Mouse (Mus musculus): ENCODE data around the gene Hip1.

DNA sequence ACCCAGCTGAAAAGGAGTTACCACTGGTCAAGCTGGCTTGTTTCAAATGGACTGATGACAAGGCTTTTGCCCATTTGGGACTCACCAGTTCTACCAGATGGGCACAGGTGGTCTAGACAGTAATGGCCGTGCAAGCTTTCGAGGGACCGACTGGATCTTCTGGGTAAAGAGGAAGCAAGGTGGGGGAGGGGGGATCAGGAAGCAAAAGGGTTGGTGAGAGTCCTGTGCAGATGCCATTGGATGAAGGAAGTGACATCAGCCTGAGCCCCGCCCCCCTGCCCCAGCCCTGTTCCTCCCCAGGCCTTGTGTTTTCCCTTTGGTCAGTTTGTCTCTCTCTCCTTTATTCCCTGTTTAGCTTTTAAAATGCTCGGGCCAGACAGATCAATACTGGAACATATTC lies 68.7 kb downstream of the Hip1 start:
- TF ChIP-seq CTCF (IDR thresholded peaks at IDR 0.05; ENCODE audit: extremely low read depth, insufficient read depth, insufficient read length, insufficient replicate concordance) (no peak), POLR2A (IDR thresholded peaks at IDR 0.05; ENCODE audit: low read depth, low read length) (no peak)

Measured in spleen, adult 2 months (tissue).